Mouse (Mus musculus): ENCODE data around the gene Gm27027.

DNA sequence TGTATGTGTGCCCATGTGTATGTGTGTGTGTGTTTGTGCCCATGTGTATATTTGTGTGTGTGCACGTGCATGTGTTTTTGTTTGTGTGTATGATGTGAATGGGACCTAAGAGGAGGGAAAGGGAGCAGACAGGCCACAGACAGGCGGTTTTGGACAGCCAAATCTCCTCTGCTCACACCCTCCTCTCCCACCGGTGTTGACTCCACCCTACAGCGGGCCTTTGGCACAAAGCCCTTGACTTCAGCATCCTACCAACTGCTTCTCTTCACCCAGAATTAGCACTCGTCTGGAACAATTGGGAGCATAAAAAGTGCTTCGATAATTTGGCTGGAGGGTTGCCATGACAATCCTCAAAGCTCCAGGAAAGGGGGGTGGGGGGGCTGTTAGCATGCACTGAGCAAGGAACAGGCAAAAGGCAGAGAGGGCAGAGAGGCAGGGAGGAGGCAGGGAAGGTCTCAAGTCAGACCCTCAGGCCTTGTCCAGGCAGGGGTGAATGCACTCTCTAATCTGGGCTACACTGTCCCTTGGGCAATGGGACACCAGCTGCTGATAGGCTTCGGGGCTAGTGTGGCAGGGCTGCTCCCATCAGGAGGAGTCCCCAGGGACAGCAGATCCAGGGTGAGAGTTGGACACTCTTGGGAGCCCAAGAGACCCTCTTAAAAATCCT lies 31.5 kb downstream of the Gm27027 start:
- TF ChIP-seq CTCF (conservative IDR thresholded peaks at IDR 0.05; ENCODE audit: insufficient read depth, insufficient read length, low read depth, low read length), result no peak
- TF ChIP-seq POLR2A (IDR thresholded peaks at IDR 0.05; ENCODE audit: low read depth, low read length), result no peak
